ENCODE assay signal across 16 mouse cellular contexts in the genomic region with DNA sequence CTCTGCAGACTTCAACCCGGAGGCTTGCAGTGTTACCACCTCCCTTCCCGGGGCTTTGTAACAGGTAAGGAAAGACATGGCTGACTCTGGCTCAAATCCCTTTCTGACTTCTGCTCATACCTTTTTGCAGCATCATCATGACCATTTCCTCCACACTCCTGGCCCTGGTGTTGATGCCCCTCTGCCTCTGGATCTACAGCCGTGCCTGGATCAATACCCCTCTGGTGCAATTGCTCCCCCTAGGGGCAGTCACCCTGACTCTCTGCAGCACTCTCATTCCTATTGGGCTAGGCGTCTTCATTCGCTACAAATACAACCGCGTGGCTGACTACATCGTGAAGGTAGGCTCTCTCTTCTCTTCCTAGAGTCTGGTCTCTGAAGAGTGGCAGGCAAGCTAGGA. TPM values are rescaled to one million over a fixed set of nuclear protein-coding genes. Genes with fewer than 3 reads are reported as not detected.
DNase-seq lines count a peak whose midpoint lies in the region; ATAC-seq and TF ChIP-seq lines count a peak whose summit lies in the region.
"Not testable (repeated sequence)": the region's sequence is repeated elsewhere in the genome, so short reads cannot be mapped to it uniquely, and the experiment has no call there.
"Had no signal": no experiment of that assay in that cellular context is flagged by ENCODE, and none has a peak within 500 bp of the region (broad histone marks: within the 10 kb centered on the region; RNA-seq: fewer than 3 reads in every experiment).

No protein-coding gene starts in this region.

- not testable (repeated sequence) for TF ChIP-seq POLR2A in cerebellum, adult 2 months (IDR thresholded peaks at IDR 0.05; ENCODE audit: borderline replicate concordance, insufficient read depth, low read length); heart, adult 2 months (IDR thresholded peaks at IDR 0.05; ENCODE audit: insufficient read depth, low read depth, low read length); spleen, adult 2 months (IDR thresholded peaks at IDR 0.05; ENCODE audit: low read depth, low read length)

- not testable (repeated sequence) for H3K9ac ChIP-seq in heart, adult 2 months (ENCODE audit: low read depth, low read length); intestine, embryonic 15.5 days; liver, embryonic 13.5 days

- peak; percentile 14; the same call in 1 of the 2 replicates for TF ChIP-seq CTCF in cerebellum, adult 2 months (IDR thresholded peaks at IDR 0.05; ENCODE audit: borderline replicate concordance, insufficient read depth, low read depth, low read length)
- peak; percentile 60 for TF ChIP-seq CTCF in heart, adult 2 months (IDR thresholded peaks at IDR 0.05)
- peak; percentile 15; the same call in 1 of the 2 replicates for TF ChIP-seq CTCF in spleen, adult 2 months (IDR thresholded peaks at IDR 0.05; ENCODE audit: extremely low read depth, insufficient read depth, insufficient read length, insufficient replicate concordance)

- H3K9me3 ChIP-seq in intestine, embryonic 15.5 days; liver, embryonic 13.5 days (replicated peaks): not testable (repeated sequence)

- ATAC-seq in intestine, embryonic 15.5 days: 0 out of 2 replicates have a peak, but pooled peaks have one; percentile 57
- ATAC-seq in liver, embryonic 13.5 days (ENCODE audit: low read depth): not testable (repeated sequence)
- peak; percentile 79 for ATAC-seq in megakaryocyte-erythroid progenitor cell, adult 5-6 weeks (replicated peaks; ENCODE audit: low FRiP score, low TSS enrichment, poor library complexity, severe bottlenecking)

- not testable (repeated sequence) for H3K27ac ChIP-seq in cerebellum, adult 2 months (ENCODE audit: insufficient read depth, low read length); heart, adult 2 months; intestine, embryonic 15.5 days; liver, embryonic 13.5 days; spleen, adult 2 months (ENCODE audit: insufficient read depth, low read length)

- not testable (repeated sequence) for H3K27me3 ChIP-seq in cerebellum, adult 2 months (ENCODE audit: control insufficient read depth, insufficient read depth, low read length)
- peaks cover 11% of the 10 kb centered on the region for H3K27me3 ChIP-seq in heart, adult 2 months (ENCODE audit: control insufficient read depth, insufficient read depth, low read length)
- peaks cover 13% of the 10 kb centered on the region for H3K27me3 ChIP-seq in intestine, embryonic 15.5 days (replicated peaks)
- peaks cover 65% of the 10 kb centered on the region for H3K27me3 ChIP-seq in liver, embryonic 13.5 days
- peaks cover 10% of the 10 kb centered on the region for H3K27me3 ChIP-seq in spleen, adult 2 months (ENCODE audit: control insufficient read depth, insufficient read depth, low read length)

- WGBS in cerebellum, adult 2 months: 47% methylated on average over 8 of the region's 8 CpGs
- 43% methylated on average over 8 of the region's 8 CpGs for WGBS in heart, adult 2 months
- 35% methylated on average over 8 of the region's 8 CpGs for WGBS in intestine, embryonic 15.5 days
- WGBS in liver, embryonic 13.5 days (ENCODE audit: insufficient replicate concordance): 25% methylated on average over 8 of the region's 8 CpGs
- WGBS in spleen, adult 2 months: 40% methylated on average over 8 of the region's 8 CpGs

- TF ChIP-seq EP300 in heart, adult 2 months (IDR thresholded peaks at IDR 0.05; ENCODE audit: insufficient read depth, low read depth, low read length): not testable (repeated sequence)

- intact Hi-C loops in heart, adult 2 months (cut with DNase I): not testable (repeated sequence)

- peak; percentile 20 for DNase-seq in CD4-positive helper T cell, adult 2 months (ENCODE audit: low read depth, low spot score)
- DNase-seq in R1 (ENCODE audit: low read depth, low spot score): peak; percentile 63
- DNase-seq in cerebellum, adult 2 months; spleen, adult 2 months (ENCODE audit: low read depth in 1 of 2, low spot score in 2 of 2): not testable (repeated sequence)
- DNase-seq in heart, adult 2 months: peak in 1 of 2 experiments; percentile 27
- peak; percentile 11 for DNase-seq in liver, embryonic 13.5 days

- H3K79me2 ChIP-seq in heart, adult 2 months (replicated peaks; ENCODE audit: control insufficient read depth, insufficient read depth, low read length): not testable (repeated sequence)

- H3K4me1 ChIP-seq in cerebellum, adult 2 months (ENCODE audit: control insufficient read depth, insufficient read depth, low read length); heart, adult 2 months (ENCODE audit: control insufficient read depth, insufficient read depth, low read length); intestine, embryonic 15.5 days (replicated peaks); liver, embryonic 13.5 days (replicated peaks); spleen, adult 2 months (ENCODE audit: control insufficient read depth, insufficient read depth, insufficient read length): not testable (repeated sequence)

- not testable (repeated sequence) for H3K4me2 ChIP-seq in intestine, embryonic 15.5 days (replicated peaks); liver, embryonic 13.5 days

- not testable (repeated sequence) for H3K36me3 ChIP-seq in heart, adult 2 months (ENCODE audit: control insufficient read depth, insufficient read depth, low read length); intestine, embryonic 15.5 days; liver, embryonic 13.5 days; spleen, adult 2 months (ENCODE audit: control insufficient read depth, insufficient read depth, low read length)

- not testable (repeated sequence) for H3K4me3 ChIP-seq in cerebellum, adult 2 months (replicated peaks; ENCODE audit: insufficient read depth, low read depth, low read length); heart, adult 2 months; intestine, embryonic 15.5 days (replicated peaks); liver, embryonic 13.5 days (replicated peaks); spleen, adult 2 months (ENCODE audit: extremely low read depth, insufficient read depth, insufficient read length)

RNA-seq across cellular contexts. Expression of gene Slc10a4, which starts 1.5 kb away (rescaled TPM):
- 7.6 and 10.9 TPM in 2 replicates for polyA plus RNA-seq in cerebellum, adult 2 months (2012; rRNA removed)
- under 1 TPM in 1 of 2 experiments, not detected in 1; 0.16 TPM for total RNA-seq in heart, adult 2 months (2021)
- polyA plus RNA-seq in heart, adult 2 months (2012; rRNA removed): 0.37 and 0.76 TPM in 2 replicates
- 10.4 and 12.4 TPM in 2 replicates for polyA plus RNA-seq in intestine, embryonic 15.5 days (2015; fragmentation: Nextera tagmentation; extraction: Ambion mirVana)
- 0.06 and 0.10 TPM in 2 replicates for polyA plus RNA-seq in liver, embryonic 13.5 days (2015; fragmentation: Nextera tagmentation; extraction: Ambion mirVana)
- not detected in 2 replicates for total RNA-seq in megakaryocyte-erythroid progenitor cell, adult 5-6 weeks (2014; fragmentation: Nextera tagmentation)
- total RNA-seq in megakaryocyte-erythroid progenitor cell, adult 5-6 weeks (2017): not detected in 2 replicates
- polyA plus RNA-seq in spleen, adult 2 months (2012; rRNA removed): not detected in 2 replicates
- total RNA-seq: gastrocnemius, postnatal 10 days had no signal

RNA-seq across cellular contexts. Expression of gene Gm10135, which starts 33.7 kb away (rescaled TPM):
- polyA plus RNA-seq in cerebellum, adult 2 months (2012; rRNA removed): not detected in 2 replicates
- not detected for total RNA-seq in heart, adult 2 months (2021)
- polyA plus RNA-seq in heart, adult 2 months (2012; rRNA removed): not detected in 2 replicates
- polyA plus RNA-seq in intestine, embryonic 15.5 days (2015; fragmentation: Nextera tagmentation; extraction: Ambion mirVana): not detected in 2 replicates
- polyA plus RNA-seq in liver, embryonic 13.5 days (2015; fragmentation: Nextera tagmentation; extraction: Ambion mirVana): not detected in 2 replicates
- total RNA-seq in megakaryocyte-erythroid progenitor cell, adult 5-6 weeks (2014; fragmentation: Nextera tagmentation): not detected in 2 replicates
- total RNA-seq in megakaryocyte-erythroid progenitor cell, adult 5-6 weeks (2017): 3.9 TPM in 1 of 2 replicates, not detected in the other
- polyA plus RNA-seq in spleen, adult 2 months (2012; rRNA removed): not detected in 2 replicates
- total RNA-seq: gastrocnemius, postnatal 10 days; layer of hippocampus, postnatal 36 days had no signal
- polyA plus RNA-seq: forebrain, embryonic 15.5 days; heart, embryonic 13.5 days; hindbrain, embryonic 15.5 days; limb, embryonic 11.5 days; lung, embryonic 16.5 days; midbrain, embryonic 14.5 days had no signal
